Mouse (Mus musculus) intestine, embryonic 14.5 days (tissue): ENCODE data around the gene Arid3a. TPM values are rescaled to one million over a fixed set of nuclear protein-coding genes. Genes with fewer than 3 reads are reported as not detected.

Experiments used
- ATAC-seq: fragments of 200-750 bp; cut with Nextera tagmentation; replicated peaks from 2 replicates; pipeline ENCODE4 v1.8.0; 2017; ENCODE audit warnings: low read depth, moderate number of reproducible peaks, moderate TSS enrichment, moderate library complexity; ENCODE audit not compliant: low FRiP score, low TSS enrichment
- DNase-seq: peaks from one replicate; pipeline ENCODE4 v3.0.0-alpha.2; 2018; ENCODE audit warnings: low spot score
- H3K27ac ChIP-seq: fragments of 300-500 bp; sonication (generic); 2 replicates; pipeline ENCODE4 v1.5.1; 2014; ENCODE audit warnings: low read depth, mild to moderate bottlenecking, control low read depth
- H3K27me3 ChIP-seq: fragments of 300-500 bp; sonication (generic); replicated peaks from 2 replicates; pipeline ENCODE4 v1.6.1; 2014; ENCODE audit warnings: low read length, control low read depth; ENCODE audit not compliant: control insufficient read depth, insufficient read depth
- H3K36me3 ChIP-seq: fragments of 300-500 bp; sonication (generic); 2 replicates; pipeline ENCODE4 v1.6.1; 2014; ENCODE audit warnings: low read length, control low read depth; ENCODE audit not compliant: control insufficient read depth, insufficient read depth
- H3K4me1 ChIP-seq: fragments of 300-500 bp; sonication (generic); replicated peaks from 2 replicates; pipeline ENCODE4 v1.6.1; 2014; ENCODE audit warnings: low read length, control low read depth, mixed read lengths; ENCODE audit not compliant: control insufficient read depth, insufficient read depth
- H3K4me2 ChIP-seq: fragments of 300-500 bp; sonication (generic); 2 replicates; pipeline ENCODE4 v1.6.1; 2014; ENCODE audit warnings: low read length
- H3K4me3 ChIP-seq: fragments of 300-500 bp; sonication (generic); 2 replicates; pipeline ENCODE4 v1.5.1; 2014; ENCODE audit warnings: low read depth, low read length, control low read depth, mixed read lengths
- H3K9ac ChIP-seq: fragments of 300-500 bp; sonication (generic); 2 replicates; pipeline ENCODE4 v1.6.1; 2014; ENCODE audit warnings: mild to moderate bottlenecking, low read length
- H3K9me3 ChIP-seq: fragments of 300-500 bp; sonication (generic); 2 replicates; pipeline ENCODE4 v1.6.1; 2016; ENCODE audit warnings: low read length, control low read depth; ENCODE audit not compliant: control insufficient read depth
- WGBS: fragments of 180-500 bp; shearing (Covaris S2); extraction: QIAGEN DNeasy Blood & Tissue Kit; methylation state at CpG from one replicate; pipeline ENCODE4 v1.1.7; 2014; 5-methylcytosine and 5-hydroxymethylcytosine counted together
- polyA plus RNA-seq: library from polyadenylated mRNA; unstranded; fragments of >200 nt; fragmentation: Nextera tagmentation; extraction: Ambion mirVana; gene quantifications from 2 replicates; pipeline ENCODE4 v1.2.1, GENCODE M21; 2014

The Arid3a gene
- polyA plus RNA-seq, 1 experiment from 2014 or later = 14.4 TPM

- Histone ChIP-seq H3K4me1 (peaks cover 11% of the 10 kb centered on the region), H3K9me3 (peaks cover 6% of the 10 kb centered on the region; the same call in 1 of the 2 replicates), H3K36me3 (peaks cover 48% of the 10 kb centered on the region), H3K4me2 (no peak overlapping the region), H3K27ac (no peak overlapping the region), H3K27me3 (no peaks in the 10 kb centered on the region), H3K4me3 (no peak overlapping the region), H3K9ac (no peak overlapping the region)
- 87% methylated on average over 16 of the region's 16 CpGs for WGBS
- ATAC-seq = no peak
- no peak for DNase-seq
Measured at GRCm38 (mm10) chr10:79994397-79995115, 67.7 kb downstream of the Arid3a start.

- Histone ChIP-seq H3K4me2 (no peak overlapping the region), H3K27ac (no peak overlapping the region), H3K4me3 (no peak overlapping the region), H3K27me3 (no peaks in the 10 kb centered on the region), H3K9ac (no peak overlapping the region), H3K9me3 (peaks cover 6% of the 10 kb centered on the region; the same call in 1 of the 2 replicates), H3K4me1 (peaks cover 6% of the 10 kb centered on the region; the same call in 1 of the 2 replicates), H3K36me3 (peaks cover 48% of the 10 kb centered on the region)
- ATAC-seq (no peak), DNase-seq (no peak)
- 77% methylated on average over 1 of the region's 1 CpGs for WGBS
Measured at GRCm38 (mm10) chr10:79995636-79996035, 68.8 kb downstream of the Arid3a start.

DNA sequence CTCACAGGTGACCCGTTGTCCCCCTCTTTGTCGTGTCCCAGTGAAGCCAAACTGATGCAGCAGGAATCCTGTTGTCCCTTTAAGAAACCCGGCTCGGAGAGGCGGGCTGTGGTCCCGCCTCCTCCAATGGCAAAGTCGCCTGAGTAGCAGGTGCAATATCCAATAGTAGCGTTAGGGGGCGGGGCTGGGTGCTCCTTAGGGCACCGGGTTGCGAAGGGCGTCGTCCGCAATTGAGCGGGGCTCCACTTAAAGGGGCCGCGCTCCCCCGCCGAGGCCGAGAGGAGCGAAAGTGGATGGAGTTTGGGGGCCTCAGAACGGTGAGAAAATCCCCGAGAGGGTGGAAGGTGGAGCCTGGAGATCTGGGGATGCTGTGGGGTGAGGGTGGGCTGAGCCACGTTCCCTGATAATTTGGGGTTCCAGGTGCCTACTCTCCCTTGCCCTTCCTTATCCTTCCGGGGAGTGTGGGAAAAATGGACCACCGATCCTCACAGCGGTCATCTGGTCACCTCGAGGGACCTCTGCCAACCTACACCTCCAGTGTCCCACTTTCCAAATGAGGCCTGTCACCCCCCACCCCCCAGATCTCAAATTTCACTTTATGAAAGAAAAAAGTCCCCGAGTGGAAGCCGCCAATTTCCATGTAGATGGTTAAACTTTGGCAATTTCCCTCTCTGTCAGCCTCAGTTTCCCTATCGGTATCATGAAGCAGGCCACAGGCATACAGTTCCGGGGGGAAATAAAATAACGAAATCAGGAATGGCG is 69.6 kb downstream of the Arid3a start, which contains the start of gene Abca7:
Gene Abca7, plus strand, starts transcription at position 223 of the 762 bp plus-strand sequence.
- peaks cover 44% of the 10 kb centered on the region for H3K36me3 ChIP-seq
- H3K4me2 ChIP-seq = peak within 1 kb of the TSS; percentile 54
- peaks cover 6% of the 10 kb centered on the region; the same call in 1 of the 2 replicates for H3K4me1 ChIP-seq
- ATAC-seq = peak; percentile 75
- peaks cover 3% of the 10 kb centered on the region; the same call in 1 of the 2 replicates for H3K9me3 ChIP-seq
- H3K4me3 ChIP-seq = peak within 1 kb of the TSS; percentile 42
- H3K27ac ChIP-seq = peak within 1 kb of the TSS; percentile 17; the same call in 1 of the 2 replicates
- 0 out of 2 replicates have a peak, but pooled peaks cover under 1% of the 10 kb centered on the region for H3K27me3 ChIP-seq
- peak; percentile 99 for DNase-seq
- under 1% methylated on average over 34 of the region's 34 CpGs for WGBS
- H3K9ac ChIP-seq = peak within 1 kb of the TSS; percentile 37

GRCm38 (mm10) chr10:79997034-79997760 is 70.4 kb downstream of the Arid3a start:
- Histone ChIP-seq H3K4me1 (peaks cover 6% of the 10 kb centered on the region; the same call in 1 of the 2 replicates), H3K27me3 (peaks cover 3% of the 10 kb centered on the region; the same call in 1 of the 2 replicates), H3K4me3 (peak overlapping the region; percentile 42), H3K27ac (peak overlapping the region; percentile 17; the same call in 1 of the 2 replicates), H3K36me3 (peaks cover 36% of the 10 kb centered on the region), H3K9ac (peak overlapping the region; percentile 37), H3K9me3 (no peaks in the 10 kb centered on the region), H3K4me2 (peak overlapping the region; percentile 54)
- DNase-seq (peak; percentile 86), ATAC-seq (peak; percentile 58)
- under 1% methylated on average over 35 of the region's 35 CpGs for WGBS

GRCm38 (mm10) chr10:79997819-79998218 is 71.0 kb downstream of the Arid3a start:
- no peak overlapping the region for H3K27ac ChIP-seq
- H3K9me3 ChIP-seq = no peaks in the 10 kb centered on the region
- H3K27me3 ChIP-seq = peaks cover 3% of the 10 kb centered on the region; the same call in 1 of the 2 replicates
- peaks cover 6% of the 10 kb centered on the region; the same call in 1 of the 2 replicates for H3K4me1 ChIP-seq
- H3K9ac ChIP-seq = peak overlapping the region; percentile 21; the same call in 1 of the 2 replicates
- ATAC-seq = 0 out of 2 replicates have a peak, but pooled peaks have one; percentile 2
- H3K36me3 ChIP-seq = peaks cover 30% of the 10 kb centered on the region
- WGBS = 6% methylated on average over 15 of the region's 15 CpGs
- DNase-seq = no peak
- peak overlapping the region; percentile 42 for H3K4me3 ChIP-seq
- peak overlapping the region; percentile 54 for H3K4me2 ChIP-seq

DNA sequence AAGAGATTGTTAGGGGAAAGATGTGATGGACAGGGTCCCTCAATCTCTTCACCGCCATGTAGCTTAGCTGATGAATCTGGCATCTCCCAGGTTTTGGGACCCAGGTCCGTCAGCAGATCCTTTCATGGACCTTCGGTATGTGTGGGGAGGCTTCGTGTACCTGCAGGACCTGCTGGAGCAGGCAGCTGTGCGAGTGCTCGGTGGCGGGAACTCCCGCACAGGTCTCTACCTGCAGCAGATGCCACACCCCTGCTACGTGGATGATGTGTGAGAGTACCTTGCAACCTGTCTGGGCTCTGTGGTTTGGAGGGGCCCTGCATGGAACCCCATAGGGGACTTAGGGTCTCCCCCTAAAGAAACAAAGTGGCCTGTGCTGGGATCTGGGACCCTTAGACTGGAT is 75.1 kb downstream of the Arid3a start:
- Histone ChIP-seq H3K9ac (no peak overlapping the region), H3K9me3 (no peaks in the 10 kb centered on the region), H3K4me3 (no peak overlapping the region), H3K4me2 (no peak overlapping the region), H3K27ac (no peak overlapping the region), H3K4me1 (peaks cover 6% of the 10 kb centered on the region; the same call in 1 of the 2 replicates), H3K36me3 (no peaks in the 10 kb centered on the region), H3K27me3 (peaks cover 3% of the 10 kb centered on the region; the same call in 1 of the 2 replicates)
- ATAC-seq (no peak), DNase-seq (no peak)
- 69% methylated on average over 9 of the region's 9 CpGs for WGBS

DNA sequence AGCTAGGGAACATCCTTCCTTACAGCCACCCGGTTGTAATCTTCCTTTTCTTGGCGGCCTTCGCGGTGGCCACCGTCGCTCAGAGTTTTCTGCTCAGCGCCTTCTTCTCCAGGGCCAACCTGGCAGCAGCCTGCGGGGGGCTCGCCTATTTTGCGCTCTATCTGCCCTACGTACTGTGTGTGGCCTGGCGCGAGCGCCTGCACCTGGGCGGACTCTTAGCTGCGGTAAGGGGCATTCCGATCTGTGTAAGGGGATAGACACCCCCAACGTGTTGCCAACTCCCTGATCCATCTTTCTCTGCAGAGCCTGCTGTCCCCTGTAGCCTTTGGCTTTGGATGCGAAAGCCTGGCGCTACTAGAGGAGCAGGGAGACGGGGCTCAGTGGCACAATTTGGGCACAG is 76.0 kb downstream of the Arid3a start:
- H3K4me1 ChIP-seq = peaks cover 2% of the 10 kb centered on the region; the same call in 1 of the 2 replicates
- H3K4me3 ChIP-seq = no peak overlapping the region
- H3K36me3 ChIP-seq = no peaks in the 10 kb centered on the region
- H3K9ac ChIP-seq = 0 out of 2 replicates have a peak overlapping the region, but pooled peaks have one; percentile 3
- WGBS = 29% methylated on average over 21 of the region's 21 CpGs
- peaks cover 3% of the 10 kb centered on the region; the same call in 1 of the 2 replicates for H3K27me3 ChIP-seq
- H3K4me2 ChIP-seq = no peak overlapping the region
- no peaks in the 10 kb centered on the region for H3K9me3 ChIP-seq
- DNase-seq (no peak), ATAC-seq (no peak)
- H3K27ac ChIP-seq = no peak overlapping the region
